Mouse (Mus musculus) bone marrow macrophage, adult 2 months (primary cell): Measurements from ENCODE around the gene Trp53rka.

Experiments
- CTCF ChIP-seq: IDR thresholded peaks from 2 replicates; pipeline ENCODE4 v1.5.1; 2012; ENCODE audit warnings: low read depth, mild to moderate bottlenecking, low read length, moderate library complexity
- POLR2A ChIP-seq: IDR thresholded peaks from 2 replicates; pipeline ENCODE4 v1.6.1; 2012; ENCODE audit warnings: mild to moderate bottlenecking, low read depth, low read length, borderline replicate concordance

- TF ChIP-seq CTCF (no peak), POLR2A (no peak)
Observed at GRCm38 (mm10) chr2:165452730-165453693, 40.1 kb downstream of the Trp53rka start.
